9 mouse cellular contexts compared by ENCODE assay signal in genomic region chr10:73821657-73822583, GRCm38 (mm10).
DNase-seq lines count a peak whose midpoint lies in the region; ATAC-seq and TF ChIP-seq lines count a peak whose summit lies in the region.
"Had no signal": no experiment of that assay in that cellular context is flagged by ENCODE, and none has a peak within 500 bp of the region (broad histone marks: within the 10 kb centered on the region; RNA-seq: fewer than 3 reads in every experiment).

No protein-coding gene starts in this region.

- H3K4me1 ChIP-seq in heart, embryonic 10.5 days = no peaks in the 10 kb centered on the region
- no peaks in the 10 kb centered on the region; the same call in 1 of the 2 replicates for H3K4me1 ChIP-seq in cortical plate, adult 2 months (ENCODE audit: control insufficient read depth, insufficient read depth, low read length)
- peaks cover 8% of the 10 kb centered on the region for H3K4me1 ChIP-seq in hindbrain, embryonic 12.5 days
- H3K4me1 ChIP-seq in midbrain, embryonic 14.5 days (ENCODE audit: control insufficient read depth, insufficient read depth, low read length) = peaks cover 8% of the 10 kb centered on the region; the same call in 1 of the 2 replicates
- H3K4me1 ChIP-seq: liver, embryonic 15.5 days had no signal

- peak overlapping the region; percentile 12; the same call in 1 of the 2 replicates for H3K4me3 ChIP-seq in heart, embryonic 10.5 days
- peak overlapping the region; percentile 72 for H3K4me3 ChIP-seq in cortical plate, adult 2 months (ENCODE audit: insufficient read depth, low read length)
- H3K4me3 ChIP-seq in hindbrain, embryonic 12.5 days = peak overlapping the region; percentile 19
- peak overlapping the region; percentile 22 for H3K4me3 ChIP-seq in midbrain, embryonic 14.5 days (replicated peaks; ENCODE audit: low read depth, low read length)
- H3K4me3 ChIP-seq: liver, embryonic 15.5 days had no signal

- H3K27me3 ChIP-seq in heart, embryonic 10.5 days (ENCODE audit: insufficient read depth, poor library complexity, severe bottlenecking) = 0 out of 2 replicates have a peak, but pooled peaks cover 8% of the 10 kb centered on the region
- H3K27me3 ChIP-seq in hindbrain, embryonic 12.5 days = no peaks in the 10 kb centered on the region
- no peaks in the 10 kb centered on the region for H3K27me3 ChIP-seq in midbrain, embryonic 14.5 days (ENCODE audit: control insufficient read depth, insufficient read depth, low read length)
- H3K27me3 ChIP-seq: liver, embryonic 15.5 days had no signal

- no peaks in the 10 kb centered on the region for H3K36me3 ChIP-seq in heart, embryonic 10.5 days
- H3K36me3 ChIP-seq in hindbrain, embryonic 12.5 days = no peaks in the 10 kb centered on the region
- H3K36me3 ChIP-seq in midbrain, embryonic 14.5 days (ENCODE audit: control insufficient read depth, insufficient read depth, low read length) = no peaks in the 10 kb centered on the region
- H3K36me3 ChIP-seq: liver, embryonic 15.5 days had no signal

- no peak for TF ChIP-seq POLR2A in cortical plate, adult 2 months (IDR thresholded peaks at IDR 0.05; ENCODE audit: extremely low read depth, insufficient read depth, low read length)

- peak overlapping the region; percentile 50 for H3K4me2 ChIP-seq in hindbrain, embryonic 12.5 days (replicated peaks)
- H3K4me2 ChIP-seq in midbrain, embryonic 14.5 days (ENCODE audit: low read length) = peak overlapping the region; percentile 48
- H3K4me2 ChIP-seq: liver, embryonic 15.5 days had no signal

- WGBS in heart, embryonic 10.5 days = 45% methylated on average over 22 of the region's 22 CpGs
- 33% methylated on average over 22 of the region's 22 CpGs for WGBS in hindbrain, embryonic 12.5 days
- WGBS in midbrain, embryonic 14.5 days = 28% methylated on average over 22 of the region's 22 CpGs

- TF ChIP-seq CTCF in cortical plate, adult 2 months (IDR thresholded peaks at IDR 0.05; ENCODE audit: extremely low read depth, insufficient read depth, low read length) = no peak

- H3K9ac ChIP-seq in hindbrain, embryonic 12.5 days = peak overlapping the region; percentile 47; the same call in 1 of the 2 replicates
- H3K9ac ChIP-seq in midbrain, embryonic 14.5 days (replicated peaks; ENCODE audit: low read length) = peak overlapping the region; percentile 25; the same call in 1 of the 2 replicates
- H3K9ac ChIP-seq: liver, embryonic 15.5 days had no signal

- ATAC-seq in hindbrain, embryonic 12.5 days (ENCODE audit: low FRiP score) = peak; percentile 87
- peak; percentile 82 for ATAC-seq in midbrain, embryonic 14.5 days (ENCODE audit: low FRiP score, low TSS enrichment)
- no peak for ATAC-seq in erythroblast, adult 5-6 weeks (replicated peaks; ENCODE audit: low FRiP score, poor library complexity, severe bottlenecking)

- DNase-seq in heart, embryonic 10.5 days (ENCODE audit: low spot score) = no peak
- DNase-seq in heart, adult 9 months (ENCODE audit: low spot score in 2 of 2) = no peak
- DNase-seq in midbrain, embryonic 14.5 days = peak; percentile 77
- peak; percentile 33 for DNase-seq in telencephalon, adult 2 months (ENCODE audit: low read depth, low spot score)
- no peak for DNase-seq in thymus, postnatal 14 days

- no peaks in the 10 kb centered on the region for H3K9me3 ChIP-seq in heart, embryonic 10.5 days
- H3K9me3 ChIP-seq in hindbrain, embryonic 12.5 days (replicated peaks) = no peaks in the 10 kb centered on the region
- no peaks in the 10 kb centered on the region for H3K9me3 ChIP-seq in midbrain, embryonic 14.5 days (ENCODE audit: control insufficient read depth, low read length)
- H3K9me3 ChIP-seq: liver, embryonic 15.5 days had no signal

- H3K27ac ChIP-seq in heart, embryonic 10.5 days = no peak overlapping the region
- H3K27ac ChIP-seq in cortical plate, adult 2 months (ENCODE audit: insufficient read depth, low read length) = no peak overlapping the region
- no peak overlapping the region for H3K27ac ChIP-seq in hindbrain, embryonic 12.5 days
- no peak overlapping the region for H3K27ac ChIP-seq in midbrain, embryonic 14.5 days (replicated peaks; ENCODE audit: low read depth, low read length)
- H3K27ac ChIP-seq: liver, embryonic 15.5 days had no signal

Comparison
In these comparisons a context has a peak if more than half of its experiments do, and no peak if none do; other contexts are left out.
1. DNase-seq: peak in midbrain, embryonic 14.5 days (single experiment) and telencephalon, adult 2 months (single experiment); none in heart, embryonic 10.5 days (single experiment), heart, adult 9 months (0 of 2) and thymus, postnatal 14 days (single experiment).
2. H3K4me3 ChIP-seq: peak in every context shown above with its lines; median percentile 72 in cortical plate, adult 2 months; 22 in midbrain, embryonic 14.5 days; 19 in hindbrain, embryonic 12.5 days; 12 in heart, embryonic 10.5 days.